Mouse (Mus musculus): ENCODE results near the gene Gsg1. TPM values are rescaled to one million over a fixed set of nuclear protein-coding genes. Genes with fewer than 3 reads are reported as not detected.

Gene Gsg1
- polyA plus RNA-seq, 1 experiment from 2014 or later = 0.22 TPM

- 0 out of 2 replicates have a peak overlapping the region, but pooled peaks have one; percentile 2 for H3K9ac ChIP-seq (replicated peaks)
- no peaks in the 10 kb centered on the region for H3K9me3 ChIP-seq
- peak; percentile 44; the same call in 1 of the 2 replicates for ATAC-seq (replicated peaks)
- peaks cover 28% of the 10 kb centered on the region for H3K4me1 ChIP-seq
- peak overlapping the region; percentile 4; the same call in 1 of the 2 replicates for H3K27ac ChIP-seq (replicated peaks)
- H3K4me2 ChIP-seq (replicated peaks) = peak overlapping the region; percentile 41
- no peaks in the 10 kb centered on the region for H3K27me3 ChIP-seq
- no peaks in the 10 kb centered on the region for H3K36me3 ChIP-seq
- 47% methylated on average over 24 of the region's 24 CpGs for WGBS
- peak overlapping the region; percentile 8 for H3K4me3 ChIP-seq
These were observed 2.1 kb downstream of the Gsg1 start for GRCm38 (mm10) chr6:135251849-135252727.

- Histone ChIP-seq H3K27me3 (no peaks in the 10 kb centered on the region), H3K27ac (replicated peaks) (no peak overlapping the region), H3K4me2 (replicated peaks) (no peak overlapping the region), H3K9me3 (no peaks in the 10 kb centered on the region), H3K4me3 (no peak overlapping the region), H3K4me1 (peaks cover 28% of the 10 kb centered on the region), H3K36me3 (no peaks in the 10 kb centered on the region), H3K9ac (replicated peaks) (no peak overlapping the region)
- no peak for ATAC-seq (replicated peaks)
- WGBS = 58% methylated on average over 19 of the region's 19 CpGs
These were observed 3.0 kb downstream of the Gsg1 start for GRCm38 (mm10) chr6:135250926-135251699.

DNA sequence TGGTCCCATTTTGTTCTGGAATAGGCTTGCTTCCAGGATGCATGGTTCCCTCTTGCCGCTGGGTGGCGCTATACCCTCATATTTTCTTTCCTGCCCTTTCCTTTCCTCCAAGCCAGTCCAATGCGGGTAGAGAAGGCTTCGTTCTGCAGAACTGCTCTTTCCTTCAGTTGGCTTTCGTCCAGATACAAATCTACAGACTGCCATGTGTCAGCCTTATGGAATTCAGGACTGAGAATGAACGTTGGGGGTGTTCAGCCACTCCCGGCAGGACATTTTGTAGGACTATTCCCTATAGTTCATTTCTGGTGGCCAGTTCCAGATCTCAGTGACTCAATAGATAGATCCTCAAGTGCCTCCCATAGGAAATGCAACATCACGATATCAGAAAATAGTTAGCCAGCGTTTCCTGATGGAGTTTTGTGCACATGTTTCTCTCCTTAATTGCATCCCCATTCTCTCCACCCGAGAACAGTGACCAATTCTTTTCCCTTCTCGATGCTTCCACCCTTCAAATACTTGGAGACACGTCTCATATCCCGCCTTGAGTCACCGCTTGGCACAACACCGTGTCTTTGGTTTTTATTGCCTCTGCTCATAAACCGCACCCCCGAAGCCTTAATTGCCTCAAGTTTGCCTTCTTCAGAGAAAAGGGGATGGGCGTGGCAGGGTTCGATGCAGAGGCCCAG lies 4.2 kb downstream of the Gsg1 start:
- Histone ChIP-seq H3K27me3 (no peaks in the 10 kb centered on the region), H3K4me2 (replicated peaks) (no peak overlapping the region), H3K27ac (replicated peaks) (0 out of 2 replicates have a peak overlapping the region, but pooled peaks have one; percentile 1), H3K4me1 (peaks cover 28% of the 10 kb centered on the region), H3K4me3 (no peak overlapping the region), H3K9ac (replicated peaks) (no peak overlapping the region), H3K9me3 (no peaks in the 10 kb centered on the region), H3K36me3 (no peaks in the 10 kb centered on the region)
- WGBS = 30% methylated on average over 19 of the region's 19 CpGs
- peak; percentile 75 for ATAC-seq (replicated peaks)

DNA sequence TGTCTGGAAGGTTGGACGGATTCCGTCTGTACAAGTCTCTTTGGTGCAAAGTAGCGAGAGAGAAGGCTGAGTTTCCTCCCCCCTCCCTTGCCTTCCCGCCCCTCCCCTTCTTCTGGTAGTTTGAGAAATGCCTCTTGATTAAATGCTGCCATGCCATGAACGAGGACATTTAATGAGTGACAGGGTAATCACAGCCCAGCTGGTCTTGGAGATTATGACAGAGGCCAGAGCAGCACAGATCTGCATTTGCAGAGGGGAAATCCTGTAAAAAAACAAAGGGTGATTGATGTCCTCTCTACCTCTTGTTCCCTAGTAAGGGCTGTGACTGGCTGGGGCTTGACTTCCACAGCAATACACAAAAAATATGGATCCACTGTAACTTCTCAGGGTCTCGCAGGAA lies 6.3 kb downstream of the Gsg1 start:
- Histone ChIP-seq H3K36me3 (no peaks in the 10 kb centered on the region), H3K4me1 (peaks cover 27% of the 10 kb centered on the region), H3K27me3 (no peaks in the 10 kb centered on the region), H3K9ac (replicated peaks) (no peak overlapping the region), H3K27ac (replicated peaks) (no peak overlapping the region), H3K4me2 (replicated peaks) (no peak overlapping the region), H3K4me3 (no peak overlapping the region), H3K9me3 (no peaks in the 10 kb centered on the region)
- ATAC-seq (replicated peaks) = no peak
- WGBS = 66% methylated on average over 6 of the region's 6 CpGs

- Histone ChIP-seq H3K4me2 (replicated peaks) (no peak overlapping the region), H3K9ac (replicated peaks) (no peak overlapping the region), H3K9me3 (no peaks in the 10 kb centered on the region), H3K4me1 (peaks cover 10% of the 10 kb centered on the region), H3K27me3 (no peaks in the 10 kb centered on the region), H3K4me3 (no peak overlapping the region), H3K27ac (replicated peaks) (no peak overlapping the region), H3K36me3 (no peaks in the 10 kb centered on the region)
- no peak for ATAC-seq (replicated peaks)
- 49% methylated on average over 8 of the region's 8 CpGs for WGBS
These were observed 8.6 kb downstream of the Gsg1 start for GRCm38 (mm10) chr6:135245586-135245985.

DNA sequence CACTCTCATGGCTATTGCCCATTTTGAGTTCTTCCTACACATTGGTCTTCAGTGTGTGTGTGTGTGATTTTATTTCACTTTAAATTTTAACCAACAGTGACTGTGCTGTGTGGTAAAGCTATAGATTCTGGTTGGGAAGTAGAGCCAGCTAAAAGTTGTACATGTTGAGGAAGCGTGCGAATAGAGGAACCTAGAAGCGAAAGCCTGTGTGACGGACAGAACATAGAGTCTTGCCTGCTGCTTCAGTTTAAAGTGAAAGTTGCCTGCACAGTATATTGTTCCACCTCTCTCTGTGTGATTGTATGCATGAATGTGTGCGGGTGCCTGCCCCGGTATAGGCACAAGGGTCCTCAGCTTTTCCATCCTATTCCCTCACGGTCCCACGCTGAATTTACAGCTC lies 13.8 kb downstream of the Gsg1 start:
- no peaks in the 10 kb centered on the region for H3K9me3 ChIP-seq
- no peaks in the 10 kb centered on the region for H3K27me3 ChIP-seq
- H3K4me3 ChIP-seq = no peak overlapping the region
- no peak overlapping the region for H3K4me2 ChIP-seq (replicated peaks)
- no peak for ATAC-seq (replicated peaks)
- WGBS = 95% methylated on average over 8 of the region's 8 CpGs
- H3K9ac ChIP-seq (replicated peaks) = no peak overlapping the region
- H3K27ac ChIP-seq (replicated peaks) = no peak overlapping the region
- H3K4me1 ChIP-seq = no peaks in the 10 kb centered on the region
- H3K36me3 ChIP-seq = no peaks in the 10 kb centered on the region

DNA sequence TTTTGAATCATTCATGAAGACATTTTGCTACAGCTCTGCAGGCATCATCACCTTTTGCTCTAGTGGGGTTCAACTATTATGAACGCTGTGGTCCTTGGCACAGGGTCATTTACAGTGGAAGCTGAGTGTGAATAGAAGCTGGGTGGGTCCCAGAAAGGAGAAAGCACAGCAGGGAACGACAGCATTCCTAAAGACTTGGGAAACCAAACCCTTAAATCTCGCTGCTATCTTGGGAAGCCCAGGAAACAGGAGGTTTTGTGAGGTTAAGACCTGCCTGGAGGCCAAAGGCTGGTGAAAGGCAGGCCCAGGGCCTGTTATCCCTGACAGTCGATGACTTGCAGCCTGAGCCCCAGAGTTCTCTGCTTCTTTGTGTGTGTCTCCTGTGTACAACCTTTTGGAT lies 15.9 kb downstream of the Gsg1 start:
- Histone ChIP-seq H3K27me3 (no peaks in the 10 kb centered on the region), H3K36me3 (peaks cover 15% of the 10 kb centered on the region), H3K9ac (replicated peaks) (no peak overlapping the region), H3K9me3 (no peaks in the 10 kb centered on the region), H3K27ac (replicated peaks) (no peak overlapping the region), H3K4me3 (no peak overlapping the region), H3K4me1 (no peaks in the 10 kb centered on the region), H3K4me2 (replicated peaks) (no peak overlapping the region)
- 49% methylated on average over 4 of the region's 4 CpGs for WGBS
- ATAC-seq (replicated peaks) = no peak

DNA sequence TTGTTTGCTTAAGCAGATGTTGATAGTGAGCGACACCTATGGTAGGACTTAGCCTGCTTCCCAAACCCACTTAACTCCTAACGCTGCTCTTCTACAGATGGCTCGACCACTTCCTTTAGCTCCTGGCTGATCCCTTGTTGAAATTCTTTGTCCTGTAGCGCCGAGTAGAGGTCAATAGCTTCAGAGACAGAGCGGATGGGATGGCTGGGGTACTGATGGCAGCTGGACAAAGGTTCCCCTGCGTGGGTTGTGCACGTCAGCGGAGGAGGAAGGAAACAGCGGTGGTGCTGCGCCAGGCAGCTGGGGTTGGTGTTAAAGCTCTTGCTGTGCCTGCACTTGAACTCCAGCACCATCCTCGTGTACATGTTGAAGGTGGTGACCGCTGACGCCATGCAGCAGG lies 16.8 kb downstream of the Gsg1 start:
- no peaks in the 10 kb centered on the region for H3K9me3 ChIP-seq
- no peak overlapping the region for H3K27ac ChIP-seq (replicated peaks)
- H3K36me3 ChIP-seq = peaks cover 18% of the 10 kb centered on the region
- H3K27me3 ChIP-seq = no peaks in the 10 kb centered on the region
- no peak for ATAC-seq (replicated peaks)
- WGBS = 78% methylated on average over 14 of the region's 14 CpGs
- H3K4me2 ChIP-seq (replicated peaks) = no peak overlapping the region
- no peaks in the 10 kb centered on the region for H3K4me1 ChIP-seq
- no peak overlapping the region for H3K9ac ChIP-seq (replicated peaks)
- no peak overlapping the region for H3K4me3 ChIP-seq

- Histone ChIP-seq H3K9me3 (no peaks in the 10 kb centered on the region), H3K4me2 (replicated peaks) (no peak overlapping the region), H3K27me3 (no peaks in the 10 kb centered on the region), H3K9ac (replicated peaks) (no peak overlapping the region), H3K27ac (replicated peaks) (no peak overlapping the region), H3K4me3 (no peak overlapping the region), H3K4me1 (no peaks in the 10 kb centered on the region), H3K36me3 (peaks cover 20% of the 10 kb centered on the region)
- ATAC-seq (replicated peaks) = no peak
- WGBS = 93% methylated on average over 3 of the region's 3 CpGs
These were observed 17.6 kb downstream of the Gsg1 start for GRCm38 (mm10) chr6:135236576-135236975.

- Histone ChIP-seq H3K4me3 (no peak overlapping the region), H3K4me1 (no peaks in the 10 kb centered on the region), H3K9ac (replicated peaks) (no peak overlapping the region), H3K27ac (replicated peaks) (no peak overlapping the region), H3K4me2 (replicated peaks) (no peak overlapping the region), H3K27me3 (no peaks in the 10 kb centered on the region), H3K36me3 (peaks cover 22% of the 10 kb centered on the region), H3K9me3 (no peaks in the 10 kb centered on the region)
- no peak for ATAC-seq (replicated peaks)
- WGBS = 93% methylated on average over 3 of the region's 3 CpGs
These were observed 18.4 kb downstream of the Gsg1 start for GRCm38 (mm10) chr6:135235742-135236141.

GRCm38 (mm10) chr6:135232443-135233182 lies 21.5 kb downstream of the Gsg1 start:
- H3K4me2 ChIP-seq (replicated peaks) = no peak overlapping the region
- no peak overlapping the region for H3K9ac ChIP-seq (replicated peaks)
- no peak overlapping the region for H3K27ac ChIP-seq (replicated peaks)
- ATAC-seq (replicated peaks) = no peak
- H3K27me3 ChIP-seq = no peaks in the 10 kb centered on the region
- no peak overlapping the region for H3K4me3 ChIP-seq
- H3K4me1 ChIP-seq = no peaks in the 10 kb centered on the region
- no peaks in the 10 kb centered on the region for H3K9me3 ChIP-seq
- WGBS = 75% methylated on average over 12 of the region's 12 CpGs
- peaks cover 30% of the 10 kb centered on the region for H3K36me3 ChIP-seq

All from forebrain, embryonic 15.5 days (tissue).